Mouse (Mus musculus) heart, postnatal 0 days (tissue): ENCODE measurements at regions not wholly inside any gene's neighbourhood (a gene's known extent, or its start where the extent isn't known, plus 50 kb on each side); places are given as distances from the start of the nearest gene placed in this dataset.
"Not testable (repeated sequence)": the region's sequence is repeated elsewhere in the genome, so short reads cannot be mapped to it uniquely, and the experiment has no call there.

Experiments used
- ATAC-seq: fragments of 200-750 bp; cut with Nextera tagmentation; 2 replicates; pipeline ENCODE4 v1.8.0; 2017; ENCODE audit warnings: low read depth, moderate number of reproducible peaks, moderate library complexity; ENCODE audit not compliant: insufficient read depth
- DNase-seq: peaks from one replicate; pipeline ENCODE4 v3.0.0-alpha.2; 2016; ENCODE audit warnings: low spot score
- H3K27ac ChIP-seq: fragments of 300-500 bp; sonication (generic); 2 replicates; pipeline ENCODE4 v1.5.1; 2014; ENCODE audit warnings: low read depth, mild to moderate bottlenecking
- H3K27me3 ChIP-seq: fragments of 300-500 bp; sonication (generic); 2 replicates; pipeline ENCODE4 v1.6.1; 2014; ENCODE audit warnings: low read length, mixed read lengths; ENCODE audit not compliant: control insufficient read depth, insufficient read depth
- H3K36me3 ChIP-seq: fragments of 300-500 bp; sonication (generic); replicated peaks from 2 replicates; pipeline ENCODE4 v1.6.1; 2014; ENCODE audit warnings: low read length, mixed read lengths; ENCODE audit not compliant: control insufficient read depth, insufficient read depth
- H3K4me1 ChIP-seq: fragments of 300-500 bp; sonication (generic); 2 replicates; pipeline ENCODE4 v1.6.1; 2014; ENCODE audit warnings: antibody characterized with exemption; ENCODE audit not compliant: control insufficient read depth, insufficient read depth
- H3K4me2 ChIP-seq: fragments of 300-500 bp; sonication (generic); 2 replicates; pipeline ENCODE4 v1.6.1; 2014; ENCODE audit warnings: low read depth, mild to moderate bottlenecking, low read length, moderate library complexity
- H3K4me3 ChIP-seq: fragments of 300-500 bp; sonication (generic); 2 replicates; pipeline ENCODE4 v1.5.1; 2014; ENCODE audit warnings: low read depth, low read length
- H3K9ac ChIP-seq: fragments of 300-500 bp; sonication (generic); replicated peaks from 2 replicates; pipeline ENCODE4 v1.6.1; 2014; ENCODE audit warnings: low read depth, low read length, mixed read lengths
- H3K9me3 ChIP-seq: fragments of 300-500 bp; sonication (generic); replicated peaks from 2 replicates; pipeline ENCODE4 v1.6.1; 2016; ENCODE audit warnings: low read length; ENCODE audit not compliant: control insufficient read depth
- CTCF ChIP-seq: IDR thresholded peaks from 2 replicates; pipeline ENCODE4 v1.5.1; 2016; ENCODE audit warnings: antibody characterized with exemption, control low read depth, low read depth
- EP300 ChIP-seq: IDR thresholded peaks from 2 replicates; pipeline ENCODE4 v1.6.1; 2016; ENCODE audit warnings: antibody characterized with exemption, low read depth
- WGBS: fragments of 180-500 bp; shearing (Covaris S2); extraction: QIAGEN DNeasy Blood & Tissue Kit; methylation state at CpG from one replicate; pipeline ENCODE4 v1.1.7; 2014; 5-methylcytosine and 5-hydroxymethylcytosine counted together

- H3K4me3 ChIP-seq, DNase-seq, H3K4me2 ChIP-seq, H3K27ac ChIP-seq, ATAC-seq, H3K4me1 ChIP-seq, H3K27me3 ChIP-seq, H3K36me3 ChIP-seq, H3K9ac ChIP-seq, H3K9me3 ChIP-seq: not testable (repeated sequence)
- no CpG with 5 or more reads among the region's 3 CpGs for WGBS
Measured at GRCm38 (mm10) chr4:3497392-3497791, 312.2 kb upstream of the Vmn1r3 start.

- 53% methylated on average over 1 of the region's 1 CpGs for WGBS
- H3K9me3 ChIP-seq, DNase-seq, H3K4me1 ChIP-seq, H3K4me3 ChIP-seq, H3K4me2 ChIP-seq, H3K36me3 ChIP-seq, H3K27me3 ChIP-seq, ATAC-seq, H3K9ac ChIP-seq, H3K27ac ChIP-seq: not testable (repeated sequence)
Measured at GRCm38 (mm10) chr4:3495987-3496386, 310.8 kb upstream of the Vmn1r3 start.

- H3K9me3 ChIP-seq, H3K4me3 ChIP-seq, H3K4me2 ChIP-seq, H3K27me3 ChIP-seq, DNase-seq, H3K27ac ChIP-seq, H3K4me1 ChIP-seq, H3K9ac ChIP-seq, ATAC-seq, H3K36me3 ChIP-seq: not testable (repeated sequence)
- no CpG with 5 or more reads among the region's 5 CpGs for WGBS
Measured at GRCm38 (mm10) chr4:3494123-3494681, 309.0 kb upstream of the Vmn1r3 start.

GRCm38 (mm10) chr4:3490901-3491300, 305.7 kb upstream of the Vmn1r3 start:
- H3K9me3 ChIP-seq, H3K27me3 ChIP-seq, ATAC-seq, H3K4me1 ChIP-seq, H3K9ac ChIP-seq, DNase-seq, H3K36me3 ChIP-seq, H3K27ac ChIP-seq, H3K4me2 ChIP-seq, H3K4me3 ChIP-seq: not testable (repeated sequence)
- WGBS, result no CpG with 5 or more reads among the region's 5 CpGs

GRCm38 (mm10) chr4:3482092-3482491, 296.9 kb upstream of the Vmn1r3 start:
- H3K4me2 ChIP-seq, result no peak overlapping the region
- no peaks in the 10 kb centered on the region for H3K4me1 ChIP-seq
- H3K27me3 ChIP-seq, result no peaks in the 10 kb centered on the region
- no peak overlapping the region for H3K27ac ChIP-seq
- WGBS, result 79% methylated on average over 2 of the region's 2 CpGs
- no peak for TF ChIP-seq CTCF
- TF ChIP-seq EP300, result no peak
- DNase-seq (no peak), ATAC-seq (no peak)
- H3K9ac ChIP-seq, result no peak overlapping the region
- H3K36me3 ChIP-seq, result no peaks in the 10 kb centered on the region
- H3K4me3 ChIP-seq, result no peak overlapping the region
- 0 out of 2 replicates have a peak, but pooled peaks cover 6% of the 10 kb centered on the region for H3K9me3 ChIP-seq

GRCm38 (mm10) chr4:3456773-3457172, 271.6 kb upstream of the Vmn1r3 start:
- Histone ChIP-seq H3K4me3 (no peak overlapping the region), H3K4me2 (no peak overlapping the region), H3K27me3 (no peaks in the 10 kb centered on the region), H3K4me1 (no peaks in the 10 kb centered on the region), H3K27ac (no peak overlapping the region), H3K9me3 (no peaks in the 10 kb centered on the region), H3K9ac (no peak overlapping the region), H3K36me3 (no peaks in the 10 kb centered on the region)
- TF ChIP-seq CTCF, result no peak
- TF ChIP-seq EP300, result no peak
- no peak for DNase-seq
- WGBS, result 87% methylated on average over 12 of the region's 12 CpGs
- no peak for ATAC-seq

- DNase-seq, H3K36me3 ChIP-seq, H3K9me3 ChIP-seq, H3K9ac ChIP-seq, H3K4me2 ChIP-seq, H3K4me3 ChIP-seq, H3K27me3 ChIP-seq, ATAC-seq, H3K27ac ChIP-seq, H3K4me1 ChIP-seq: not testable (repeated sequence)
- WGBS, result 63% methylated on average over 2 of the region's 2 CpGs
Measured at GRCm38 (mm10) chr4:3437380-3437779, 252.2 kb upstream of the Vmn1r3 start.
